Mouse (Mus musculus): ENCODE results near the gene Sec22b. TPM values are rescaled to one million over a fixed set of nuclear protein-coding genes. Genes with fewer than 3 reads are reported as not detected.

The Sec22b gene
- polyA plus RNA-seq, 1 experiment from 2014 or later, result 97.5 TPM

Other genes with a start within 250 kb of the Sec22b start
- gene Prkab2, start 243.0 kb upstream of the Sec22b start, polyA plus RNA-seq (2015; fragmentation: Nextera tagmentation; extraction: Ambion mirVana), result 17.5 and 18.7 TPM in 2 replicates
- gene Gm17651, start 226.5 kb upstream of the Sec22b start, polyA plus RNA-seq (2015; fragmentation: Nextera tagmentation; extraction: Ambion mirVana), result not detected in 2 replicates
- gene Pde4dip, start 12.5 kb upstream of the Sec22b start, polyA plus RNA-seq (2015; fragmentation: Nextera tagmentation; extraction: Ambion mirVana), result 60.3 and 69.9 TPM in 2 replicates
- gene Notch2, start 112.3 kb downstream of the Sec22b start, polyA plus RNA-seq (2015; fragmentation: Nextera tagmentation; extraction: Ambion mirVana), result 7.6 and 12.1 TPM in 2 replicates